Mouse (Mus musculus): ENCODE measurements around the gene Asb17.

DNA sequence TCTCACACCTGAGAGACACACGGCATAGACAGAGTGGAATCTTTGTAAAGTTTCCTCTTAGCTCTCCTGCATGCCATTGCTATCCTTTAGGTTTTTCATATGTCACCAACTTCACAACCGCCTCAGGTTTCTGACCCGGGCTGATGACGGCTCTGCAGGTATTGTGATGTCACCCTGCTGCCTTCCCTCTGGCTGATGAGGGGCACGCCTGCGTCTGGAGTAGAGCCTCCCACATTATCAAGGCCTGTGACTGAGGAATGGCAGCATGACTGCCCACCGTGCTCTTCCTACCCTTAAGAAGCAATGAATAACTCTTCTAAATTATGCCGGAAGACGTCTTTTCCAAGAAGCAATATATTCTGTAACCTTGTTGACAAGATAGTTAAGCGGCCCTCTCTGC, at the start of gene Asb17:
- TF ChIP-seq POLR2A (IDR thresholded peaks at IDR 0.05; ENCODE audit: low read depth, low read length): no peak
- no peak for TF ChIP-seq CTCF (IDR thresholded peaks at IDR 0.05; ENCODE audit: extremely low read depth, insufficient read length, insufficient replicate concordance, low read depth, low read length)
